Mouse (Mus musculus): ENCODE measurements around the gene Tbrg4. TPM values are rescaled to one million over a fixed set of nuclear protein-coding genes. Genes with fewer than 3 reads are reported as not detected.

The Tbrg4 gene
- polyA plus RNA-seq, 1 experiment, result 101 TPM

GRCm38 (mm10) chr11:6599011-6599681 is 26.7 kb downstream of the Tbrg4 start:
- H3K27me3 ChIP-seq (ENCODE audit: control insufficient read depth, insufficient read depth, low read length), result no peaks in the 10 kb centered on the region
- no peak overlapping the region for H3K4me3 ChIP-seq (ENCODE audit: low read depth, low read length)
- 56% methylated on average over 27 of the region's 27 CpGs for WGBS
- no peaks in the 10 kb centered on the region for H3K4me1 ChIP-seq (ENCODE audit: control insufficient read depth, insufficient read depth, insufficient read length, low read length)
- peaks cover 30% of the 10 kb centered on the region for H3K36me3 ChIP-seq (ENCODE audit: control insufficient read depth, insufficient read depth, low read length)
- no peak for TF ChIP-seq CTCF (IDR thresholded peaks at IDR 0.05; ENCODE audit: extremely low read depth, insufficient read length, insufficient replicate concordance, low read depth, low read length)
- no peak overlapping the region for H3K27ac ChIP-seq (ENCODE audit: insufficient read depth, low read depth, low read length)

GRCm38 (mm10) chr11:6598191-6598889 is 27.5 kb downstream of the Tbrg4 start:
- no peaks in the 10 kb centered on the region for H3K27me3 ChIP-seq (ENCODE audit: control insufficient read depth, insufficient read depth, low read length)
- H3K4me1 ChIP-seq (ENCODE audit: control insufficient read depth, insufficient read depth, insufficient read length, low read length), result no peaks in the 10 kb centered on the region
- no peak overlapping the region for H3K4me3 ChIP-seq (ENCODE audit: low read depth, low read length)
- TF ChIP-seq POLR2A (IDR thresholded peaks at IDR 0.05; ENCODE audit: low read depth, low read length) (no peak), CTCF (IDR thresholded peaks at IDR 0.05; ENCODE audit: extremely low read depth, insufficient read length, insufficient replicate concordance, low read depth, low read length) (no peak)
- no peak overlapping the region for H3K27ac ChIP-seq (ENCODE audit: insufficient read depth, low read depth, low read length)
- WGBS, result 72% methylated on average over 19 of the region's 19 CpGs
- peaks cover 38% of the 10 kb centered on the region for H3K36me3 ChIP-seq (ENCODE audit: control insufficient read depth, insufficient read depth, low read length)

GRCm38 (mm10) chr11:6597523-6597922 is 28.3 kb downstream of the Tbrg4 start:
- no peak overlapping the region for H3K27ac ChIP-seq (ENCODE audit: insufficient read depth, low read depth, low read length)
- WGBS, result 74% methylated on average over 7 of the region's 7 CpGs
- peaks cover 39% of the 10 kb centered on the region for H3K36me3 ChIP-seq (ENCODE audit: control insufficient read depth, insufficient read depth, low read length)
- no peaks in the 10 kb centered on the region for H3K4me1 ChIP-seq (ENCODE audit: control insufficient read depth, insufficient read depth, insufficient read length, low read length)
- H3K4me3 ChIP-seq (ENCODE audit: low read depth, low read length), result no peak overlapping the region
- TF ChIP-seq POLR2A (IDR thresholded peaks at IDR 0.05; ENCODE audit: low read depth, low read length) (no peak), CTCF (IDR thresholded peaks at IDR 0.05; ENCODE audit: extremely low read depth, insufficient read length, insufficient replicate concordance, low read depth, low read length) (no peak)
- H3K27me3 ChIP-seq (ENCODE audit: control insufficient read depth, insufficient read depth, low read length), result no peaks in the 10 kb centered on the region

GRCm38 (mm10) chr11:6596616-6597015 is 29.3 kb downstream of the Tbrg4 start:
- Histone ChIP-seq H3K27me3 (ENCODE audit: control insufficient read depth, insufficient read depth, low read length) (no peaks in the 10 kb centered on the region), H3K27ac (ENCODE audit: insufficient read depth, low read depth, low read length) (no peak overlapping the region), H3K4me1 (ENCODE audit: control insufficient read depth, insufficient read depth, insufficient read length, low read length) (no peaks in the 10 kb centered on the region), H3K4me3 (ENCODE audit: low read depth, low read length) (no peak overlapping the region), H3K36me3 (ENCODE audit: control insufficient read depth, insufficient read depth, low read length) (peaks cover 42% of the 10 kb centered on the region)
- WGBS, result 75% methylated on average over 3 of the region's 3 CpGs
- TF ChIP-seq POLR2A (IDR thresholded peaks at IDR 0.05; ENCODE audit: low read depth, low read length) (no peak), CTCF (IDR thresholded peaks at IDR 0.05; ENCODE audit: extremely low read depth, insufficient read length, insufficient replicate concordance, low read depth, low read length) (no peak)

GRCm38 (mm10) chr11:6596205-6596604 is 29.7 kb downstream of the Tbrg4 start:
- Histone ChIP-seq H3K4me3 (ENCODE audit: low read depth, low read length) (no peak overlapping the region), H3K27me3 (ENCODE audit: control insufficient read depth, insufficient read depth, low read length) (no peaks in the 10 kb centered on the region), H3K4me1 (ENCODE audit: control insufficient read depth, insufficient read depth, insufficient read length, low read length) (no peaks in the 10 kb centered on the region), H3K27ac (ENCODE audit: insufficient read depth, low read depth, low read length) (no peak overlapping the region), H3K36me3 (ENCODE audit: control insufficient read depth, insufficient read depth, low read length) (peaks cover 45% of the 10 kb centered on the region)
- no peak for TF ChIP-seq POLR2A (IDR thresholded peaks at IDR 0.05; ENCODE audit: low read depth, low read length)
- 96% methylated on average over 6 of the region's 6 CpGs for WGBS

GRCm38 (mm10) chr11:6595339-6595738 is 30.5 kb downstream of the Tbrg4 start:
- WGBS, result 88% methylated on average over 5 of the region's 5 CpGs
- no peak overlapping the region for H3K4me3 ChIP-seq (ENCODE audit: low read depth, low read length)
- no peak for TF ChIP-seq CTCF (IDR thresholded peaks at IDR 0.05; ENCODE audit: extremely low read depth, insufficient read length, insufficient replicate concordance, low read depth, low read length)
- TF ChIP-seq POLR2A (IDR thresholded peaks at IDR 0.05; ENCODE audit: low read depth, low read length), result no peak
- H3K4me1 ChIP-seq (ENCODE audit: control insufficient read depth, insufficient read depth, insufficient read length, low read length), result no peaks in the 10 kb centered on the region
- no peak overlapping the region for H3K27ac ChIP-seq (ENCODE audit: insufficient read depth, low read depth, low read length)
- peaks cover 54% of the 10 kb centered on the region for H3K36me3 ChIP-seq (ENCODE audit: control insufficient read depth, insufficient read depth, low read length)
- no peaks in the 10 kb centered on the region for H3K27me3 ChIP-seq (ENCODE audit: control insufficient read depth, insufficient read depth, low read length)

- Histone ChIP-seq H3K36me3 (ENCODE audit: control insufficient read depth, insufficient read depth, low read length) (peaks cover 55% of the 10 kb centered on the region), H3K4me3 (ENCODE audit: low read depth, low read length) (no peak overlapping the region), H3K27me3 (ENCODE audit: control insufficient read depth, insufficient read depth, low read length) (no peaks in the 10 kb centered on the region), H3K27ac (ENCODE audit: insufficient read depth, low read depth, low read length) (no peak overlapping the region), H3K4me1 (ENCODE audit: control insufficient read depth, insufficient read depth, insufficient read length, low read length) (no peaks in the 10 kb centered on the region)
- 89% methylated on average over 6 of the region's 6 CpGs for WGBS
- TF ChIP-seq CTCF (IDR thresholded peaks at IDR 0.05; ENCODE audit: extremely low read depth, insufficient read length, insufficient replicate concordance, low read depth, low read length), result no peak
Measured at GRCm38 (mm10) chr11:6594845-6595244, 31.0 kb downstream of the Tbrg4 start.
